Mouse (Mus musculus) lung, adult 10 weeks (tissue): ENCODE results near the gene Awat1. TPM values are rescaled to one million over a fixed set of nuclear protein-coding genes. Genes with fewer than 3 reads are reported as not detected.

Source experiments
- polyA plus RNA-seq: library from polyadenylated mRNA; stranded (reverse); fragments of 350-450 nt; fragmentation: Illumina TruSeq; extraction: RNeasy Lipid Tissue Mini Kit (QIAGEN cat#74804); gene quantifications from one replicate; pipeline ENCODE4 v1.2.3, GENCODE M21; 2014; ENCODE audit warnings: low read depth, low replicate concordance; ENCODE audit not compliant: insufficient read depth

Awat1 gene
- polyA plus RNA-seq: not detected

GRCm38 (mm10) chrX:100571951-100572350 is at the start of gene Awat1:
Gene Awat1, plus strand, starts transcription at chrX:100572251.

GRCm38 (mm10) chrX:100524471-100524870 is 47.6 kb upstream of the Awat1 start, which contains the start of gene Dgat2l6:
Gene Dgat2l6, plus strand, starts transcription at chrX:100524838.

GRCm38 (mm10) chrX:100594791-100595190 is 22.7 kb downstream of the Awat1 start, which contains the start of gene P2ry4:
Gene P2ry4, minus strand, starts transcription at chrX:100594869.

GRCm38 (mm10) chrX:100605314-100605713 is 33.3 kb downstream of the Awat1 start, which contains the start of gene Arr3:
Gene Arr3, plus strand, starts transcription at chrX:100605497.

GRCm38 (mm10) chrX:100625546-100625801 is 53.4 kb downstream of the Awat1 start, which contains the start of gene Kif4:
Gene Kif4, plus strand, starts transcription at chrX:100625737.

GRCm38 (mm10) chrX:100625802-100626793 is 54.0 kb downstream of the Awat1 start, which contains the start of gene Pdzd11:
Gene Pdzd11, minus strand, starts transcription at chrX:100626568.

Other genes starting within 250 kb of the Awat1 start
- not detected for gene Otud6a, start 143.2 kb upstream of the Awat1 start, polyA plus RNA-seq
- gene Awat2, start 129.5 kb upstream of the Awat1 start, polyA plus RNA-seq: 0.63 TPM
- 55.8 TPM for gene Igbp1, start 78.0 kb upstream of the Awat1 start, polyA plus RNA-seq
- gene Dgat2l6, start 47.4 kb upstream of the Awat1 start, polyA plus RNA-seq: not detected
- gene P2ry4, start 22.6 kb downstream of the Awat1 start, polyA plus RNA-seq: not detected
- not detected for gene Arr3, start 33.2 kb downstream of the Awat1 start, polyA plus RNA-seq
- 0.71 TPM for gene Kif4, start 53.5 kb downstream of the Awat1 start, polyA plus RNA-seq
- gene Pdzd11, start 54.3 kb downstream of the Awat1 start, polyA plus RNA-seq: 40.1 TPM
- 15.3 TPM for gene Gdpd2, start 157.6 kb downstream of the Awat1 start, polyA plus RNA-seq
- gene Dlg3, start 195.5 kb downstream of the Awat1 start, polyA plus RNA-seq: 12.5 TPM